Mouse (Mus musculus) skeletal muscle tissue, adult 2 months (tissue): ENCODE data around the gene Trmt2a.
A peak's percentile ranks its signal among the peaks of the same experiment; 100 is the strongest.

Experiments
- DNase-seq: peaks from one replicate; pipeline ENCODE4 v3.0.0-alpha.2; 2012; ENCODE audit warnings: low read depth, low spot score

The Trmt2a gene

DNA sequence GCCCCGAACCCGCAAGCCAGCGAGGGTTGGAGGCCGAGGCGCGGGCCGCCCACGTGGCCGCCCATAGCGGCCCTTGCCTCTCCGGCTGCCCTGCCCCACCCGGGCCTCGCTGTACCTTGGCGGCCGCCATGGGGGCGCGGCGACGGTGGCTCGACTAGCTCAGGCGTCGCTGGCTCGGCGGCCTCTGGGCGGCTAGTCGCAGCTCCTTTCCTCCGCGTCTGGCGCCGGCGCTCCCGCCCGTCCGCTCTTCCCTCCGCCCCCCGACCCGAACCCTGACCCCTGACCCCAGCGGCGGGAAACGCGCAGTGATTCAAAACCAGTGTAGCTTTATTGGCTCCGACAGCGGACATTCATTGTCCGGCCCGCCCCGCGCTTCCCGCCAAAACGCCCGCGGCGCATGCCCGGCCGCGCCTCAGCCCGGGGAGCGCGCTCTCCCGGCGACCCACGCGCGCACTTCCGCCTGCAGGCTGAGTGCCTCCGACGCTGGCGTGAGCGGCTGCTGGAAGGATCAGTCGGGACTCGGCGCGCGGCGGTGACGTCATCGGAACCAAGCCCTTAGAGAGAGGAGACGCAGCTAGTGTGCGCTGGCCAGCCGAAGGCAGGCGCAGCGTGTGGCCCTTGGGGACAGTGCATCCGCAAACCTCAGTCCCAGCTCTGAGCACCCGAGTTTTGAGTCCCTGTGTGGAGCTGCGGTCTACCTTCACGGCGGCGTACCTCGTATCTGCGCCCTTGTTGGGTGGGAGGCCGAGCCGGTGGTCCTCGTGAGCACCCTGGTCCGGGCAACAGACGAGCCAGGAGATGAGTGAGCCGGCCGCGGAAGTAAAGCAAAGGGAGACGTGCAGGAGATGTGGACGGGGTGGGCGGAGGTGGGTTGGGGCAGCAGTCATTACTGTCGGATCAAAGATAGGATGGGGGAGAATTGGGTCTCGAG lies at the start of gene Trmt2a, which contains the start of gene Ranbp1:
TSS of gene Trmt2a (plus strand) at position 247 of the 931 bp plus-strand sequence.
TSS of gene Ranbp1 (minus strand) at position 300 of the 931 bp plus-strand sequence.
- peak; percentile 99 for DNase-seq

DNA sequence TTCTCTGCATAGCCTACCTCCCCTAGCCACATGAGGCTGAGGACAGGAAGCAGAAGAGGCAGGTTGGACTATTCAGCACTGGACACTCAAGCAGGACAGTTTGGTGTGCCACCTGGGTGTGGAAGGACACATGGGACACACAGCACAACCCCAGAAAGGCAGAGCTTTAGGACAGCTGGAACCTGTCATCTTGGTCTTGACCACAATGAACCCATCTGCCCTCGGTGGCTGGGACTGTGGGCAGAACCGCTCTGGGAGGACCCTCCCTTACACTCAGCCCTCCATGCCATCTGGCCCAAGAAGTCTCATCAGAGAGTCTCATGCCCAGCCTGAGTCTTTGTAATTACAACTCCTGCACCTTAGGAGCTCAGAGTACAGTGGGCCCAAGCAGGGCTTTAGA lies 48.4 kb upstream of the Trmt2a start:
- no peak for DNase-seq

- DNase-seq: no peak
These were observed 46.9 kb upstream of the Trmt2a start for GRCm38 (mm10) chr16:18201620-18202019.

GRCm38 (mm10) chr16:18202061-18202460 lies 46.4 kb upstream of the Trmt2a start:
- DNase-seq: no peak

GRCm38 (mm10) chr16:18203430-18204091 lies 44.9 kb upstream of the Trmt2a start:
- no peak for DNase-seq

- no peak for DNase-seq
These were observed 37.6 kb upstream of the Trmt2a start for GRCm38 (mm10) chr16:18210701-18211416.

DNA sequence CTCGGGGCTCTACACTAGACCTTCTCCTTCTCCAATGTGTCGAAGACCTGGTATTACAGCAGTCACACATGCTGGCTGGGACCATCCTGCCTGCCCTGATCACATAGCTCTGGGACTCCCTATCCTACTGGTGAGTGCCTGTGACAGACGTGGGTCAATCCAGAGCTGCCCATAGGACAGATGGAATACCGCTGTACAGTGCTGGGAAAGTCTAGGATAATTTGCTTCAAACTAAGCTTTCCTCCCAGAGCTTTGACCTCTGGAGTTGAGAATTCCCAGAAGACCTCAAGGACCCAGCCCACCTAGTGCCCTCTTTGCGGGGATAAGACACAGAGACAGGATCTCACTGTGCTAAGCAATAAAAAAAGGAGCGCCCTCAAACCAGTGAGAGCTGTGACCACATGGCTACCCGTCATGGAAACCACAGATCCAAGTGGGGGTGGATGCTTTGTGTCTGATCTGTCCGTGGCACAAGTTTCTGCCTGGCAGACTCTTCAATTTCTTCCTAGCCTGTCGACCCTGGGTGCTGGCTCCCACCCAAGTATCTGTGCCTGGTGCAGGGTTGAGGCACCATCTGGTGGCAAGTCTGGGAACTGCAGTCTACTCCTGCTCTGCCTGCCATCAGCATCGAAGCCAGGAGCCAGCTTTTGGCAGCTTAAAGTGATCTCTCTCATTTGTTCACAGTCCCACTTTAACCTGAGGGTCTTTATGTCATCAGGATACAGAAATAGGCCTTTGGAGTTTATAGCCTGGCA lies 36.9 kb upstream of the Trmt2a start:
- peak; percentile 74 for DNase-seq

- no peak for DNase-seq
These were observed 34.8 kb upstream of the Trmt2a start for GRCm38 (mm10) chr16:18213689-18214088.

DNA sequence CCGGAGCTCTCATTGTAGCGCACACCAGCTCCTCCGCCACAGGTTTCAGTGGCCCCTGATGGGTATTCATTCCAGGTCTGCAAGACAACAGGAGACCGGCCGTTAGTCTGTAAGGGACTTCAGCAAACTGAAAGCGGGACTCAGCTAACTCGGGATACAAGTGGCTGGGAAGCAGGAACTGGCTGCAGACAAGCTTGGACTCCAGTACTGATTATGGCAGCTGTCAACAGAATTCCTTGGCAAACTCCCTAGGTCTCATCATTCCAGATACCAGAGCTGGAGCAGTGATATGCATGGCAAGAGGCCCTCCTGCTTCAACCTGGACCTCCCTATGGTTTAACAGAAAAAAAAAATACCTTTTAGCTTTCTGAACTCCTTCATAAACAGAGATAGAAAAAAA lies 33.6 kb upstream of the Trmt2a start:
- DNase-seq: no peak

- DNase-seq: no peak
These were observed 30.9 kb upstream of the Trmt2a start, which contains the start of gene Ccdc188 for GRCm38 (mm10) chr16:18217579-18217978. Ccdc188 (plus strand) TSS chr16:18217879.

DNA sequence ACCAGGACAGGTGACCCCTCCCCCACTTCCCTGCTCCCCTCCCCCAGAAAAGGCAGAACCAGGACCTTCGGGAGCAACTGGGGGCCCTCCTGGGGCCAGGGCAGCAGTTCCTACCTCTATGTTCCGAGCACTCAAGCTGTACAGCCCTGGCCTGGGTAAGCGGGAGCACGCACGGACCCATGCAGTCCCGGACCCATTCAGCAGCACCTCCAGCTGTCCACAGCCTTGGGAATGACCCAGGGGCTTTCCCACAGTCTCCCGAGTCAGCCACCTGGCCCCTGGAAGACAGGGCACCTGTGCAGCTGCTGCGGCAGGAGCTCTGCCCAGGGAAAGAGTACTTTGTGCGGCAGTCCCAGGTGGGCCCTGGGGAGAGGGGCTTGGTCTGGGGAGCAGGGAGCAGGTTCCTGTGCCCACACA lies 29.9 kb upstream of the Trmt2a start:
- no peak for DNase-seq

GRCm38 (mm10) chr16:18220001-18220400 lies 28.5 kb upstream of the Trmt2a start:
- DNase-seq: no peak

DNA sequence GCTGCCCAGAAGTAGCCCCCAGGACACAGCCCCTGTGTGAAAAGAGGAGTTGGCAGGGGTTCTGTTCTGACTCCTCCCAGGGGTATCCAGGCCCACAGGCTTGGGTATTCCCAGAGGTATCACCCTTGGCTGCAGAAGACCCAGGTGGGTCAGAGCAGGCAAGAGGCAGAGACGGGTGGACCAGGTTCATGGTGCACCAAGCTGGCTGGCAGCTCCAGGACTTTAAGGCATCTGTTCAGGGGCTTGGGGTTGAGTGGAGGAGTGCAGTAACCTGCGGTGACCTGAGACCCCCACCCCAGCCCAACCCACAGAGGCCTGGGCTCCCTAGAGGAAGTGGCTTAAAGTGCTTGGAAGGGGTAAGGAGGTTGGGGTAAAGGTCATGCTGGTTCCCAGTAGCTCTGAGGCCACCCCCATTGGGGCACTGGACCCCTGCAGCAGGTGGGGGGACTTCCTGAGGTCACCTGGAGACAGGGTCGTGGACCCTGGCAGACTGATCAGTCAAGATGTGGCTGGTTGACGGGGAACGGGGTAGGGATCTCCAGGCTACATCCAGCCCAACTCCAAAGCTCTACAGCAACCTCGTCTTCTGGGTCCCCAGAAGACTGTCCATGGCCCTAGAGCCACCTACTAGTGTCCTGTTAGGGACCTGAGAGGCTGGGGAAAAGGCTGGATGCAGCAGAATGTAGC lies 27.5 kb upstream of the Trmt2a start:
- no peak for DNase-seq

- no peak for DNase-seq
These were observed 27.0 kb upstream of the Trmt2a start for GRCm38 (mm10) chr16:18221543-18221898.

DNA sequence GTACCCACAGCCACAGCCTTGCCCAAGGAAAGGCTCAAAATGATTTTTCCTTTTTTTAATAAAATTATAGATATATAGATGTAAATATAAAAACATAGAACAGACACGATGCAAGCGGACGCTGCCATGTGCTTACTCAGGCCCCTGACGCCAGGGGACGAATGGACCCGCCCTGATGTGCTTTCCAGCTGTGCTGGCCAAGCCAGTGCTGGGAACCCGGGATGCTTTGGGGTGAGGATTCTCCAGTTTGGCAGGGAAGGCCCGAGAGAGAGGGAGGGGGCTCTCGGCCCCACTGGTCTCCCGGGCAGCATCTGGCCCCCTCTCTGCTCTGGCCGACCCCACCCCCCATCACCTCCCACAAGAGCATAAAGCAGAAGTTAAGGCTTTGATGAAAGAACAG lies 26.3 kb upstream of the Trmt2a start:
- DNase-seq: no peak

GRCm38 (mm10) chr16:18227187-18227586 lies 21.3 kb upstream of the Trmt2a start:
- no peak for DNase-seq

DNA sequence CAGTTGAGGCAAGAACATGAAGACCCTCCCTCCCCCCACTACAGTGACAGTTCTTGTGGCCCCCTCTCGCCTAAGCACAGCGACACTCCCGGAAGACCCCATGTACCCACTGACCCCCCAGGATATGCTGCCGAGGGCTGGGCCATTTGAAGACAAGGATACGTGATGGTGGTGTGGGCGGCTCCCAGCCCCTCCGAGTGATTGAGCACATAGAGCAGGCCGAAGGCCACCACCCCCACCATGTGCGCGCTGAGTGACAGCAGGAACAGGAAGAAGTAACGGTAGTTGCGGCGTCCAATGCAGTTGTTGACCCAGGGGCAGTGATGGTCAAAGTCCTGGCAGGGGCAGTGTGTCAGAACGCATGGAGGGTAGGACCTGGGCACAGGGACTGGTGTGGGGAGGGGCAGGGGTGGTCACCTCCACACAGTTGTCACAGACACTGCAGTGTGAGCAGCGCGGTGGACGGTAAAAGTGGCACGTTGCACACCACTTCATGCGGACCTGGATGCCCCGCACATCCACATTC lies 20.5 kb upstream of the Trmt2a start:
- no peak for DNase-seq

DNA sequence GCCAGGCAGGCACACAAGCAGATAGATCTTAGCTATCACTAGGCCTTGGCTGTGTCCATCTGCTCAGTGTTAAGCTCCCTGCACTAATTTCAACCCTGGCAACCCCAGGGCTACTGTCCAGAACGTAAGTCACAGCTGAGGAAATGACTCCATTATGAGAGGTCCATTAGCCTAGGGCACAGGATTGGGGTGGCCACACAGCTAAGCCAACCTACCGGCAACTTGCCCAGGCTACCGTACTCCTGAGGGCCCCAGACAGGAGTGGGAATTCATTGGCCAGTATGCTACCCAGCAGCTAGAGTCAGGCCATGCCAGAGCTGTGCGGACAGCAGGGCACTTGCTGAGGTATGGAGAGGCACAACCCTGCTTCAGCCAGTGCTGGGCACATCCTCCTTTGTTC lies 19.6 kb upstream of the Trmt2a start:
- DNase-seq: no peak

GRCm38 (mm10) chr16:18229622-18230021 lies 18.9 kb upstream of the Trmt2a start:
- peak; percentile 63 for DNase-seq

- DNase-seq: no peak
These were observed 17.9 kb upstream of the Trmt2a start for GRCm38 (mm10) chr16:18230617-18231016.

DNA sequence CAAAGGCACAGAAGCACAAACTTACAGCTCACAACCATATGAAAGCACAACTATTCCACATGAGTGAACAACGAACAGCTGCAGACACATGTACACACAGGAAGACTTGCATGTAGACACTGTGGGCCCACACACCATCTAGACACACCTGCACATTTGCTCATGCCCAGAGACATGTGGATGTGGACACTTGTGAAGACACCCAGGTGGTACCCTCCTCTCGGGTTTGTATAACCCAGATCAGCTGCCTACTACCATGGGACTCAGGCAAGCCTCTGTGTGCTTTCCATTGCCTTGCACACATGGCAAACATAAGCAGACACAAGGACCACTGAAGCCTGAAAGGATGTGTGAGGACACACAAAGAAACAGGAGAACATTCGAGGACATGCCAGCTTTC lies 17.4 kb upstream of the Trmt2a start:
- DNase-seq: no peak
